Mouse (Mus musculus): Measurements from ENCODE around the gene 4430402I18Rik. TPM values are rescaled to one million over a fixed set of nuclear protein-coding genes. Genes with fewer than 3 reads are reported as not detected.

Gene 4430402I18Rik
- total RNA-seq, 1 experiment = 0.31 TPM

- no peak overlapping the region for H3K4me3 ChIP-seq (ENCODE audit: insufficient read depth in 1 of 2, low read depth in 1 of 2, low read length in 2 of 2, poor library complexity in 1 of 2, severe bottlenecking in 1 of 2)
- no peak overlapping the region for H3K9ac ChIP-seq (ENCODE audit: insufficient read depth, low read depth, low read length, poor library complexity, severe bottlenecking)
- no peaks in the 10 kb centered on the region for H3K36me3 ChIP-seq (ENCODE audit: control insufficient read depth, insufficient read depth, low read length, poor library complexity, severe bottlenecking)
- in situ Hi-C loops (cut with MboI; ENCODE audit: low sequenced_read_pairs in 2 of 2, unreplicated experiment in 2 of 2) = no loop called here
- H3K4me1 ChIP-seq (ENCODE audit: control insufficient read depth in 2 of 2, insufficient read depth in 2 of 2, low read length in 2 of 2, poor library complexity in 1 of 2) = no peaks in the 10 kb centered on the region
- no peak overlapping the region for H3K27ac ChIP-seq (ENCODE audit: insufficient read depth, low read depth, low read length, poor library complexity, severe bottlenecking)
- DNase-seq (ENCODE audit: low read depth, low spot score) = no peak
- TF ChIP-seq MAFK (IDR thresholded peaks at IDR 0.05; ENCODE audit: insufficient read depth, low read depth, low read length) (no peak), ZC3H11A (IDR thresholded peaks at IDR 0.05; ENCODE audit: borderline replicate concordance, low read depth, low read length) (no peak), CHD2 (IDR thresholded peaks at IDR 0.05; ENCODE audit: low read depth, low read length) (no peak), HCFC1 (IDR thresholded peaks at IDR 0.05; ENCODE audit: borderline replicate concordance, insufficient read depth, low read length) (no peak), ZNF384 (IDR thresholded peaks at IDR 0.05; ENCODE audit: low read depth, low read length) (no peak)
- no peaks in the 10 kb centered on the region for H3K9me3 ChIP-seq (ENCODE audit: control insufficient read depth, insufficient read depth, low read depth, low read length)
Observed at GRCm38 (mm10) chr19:28888496-28888895, 79.1 kb downstream of the 4430402I18Rik start.

GRCm38 (mm10) chr19:28883126-28883525 lies 84.5 kb downstream of the 4430402I18Rik start:
- H3K9ac ChIP-seq (ENCODE audit: insufficient read depth, low read depth, low read length, poor library complexity, severe bottlenecking) = no peak overlapping the region
- no peak overlapping the region for H3K27ac ChIP-seq (ENCODE audit: insufficient read depth, low read depth, low read length, poor library complexity, severe bottlenecking)
- no peaks in the 10 kb centered on the region for H3K36me3 ChIP-seq (ENCODE audit: control insufficient read depth, insufficient read depth, low read length, poor library complexity, severe bottlenecking)
- no peak for TF ChIP-seq CHD2 (IDR thresholded peaks at IDR 0.05; ENCODE audit: low read depth, low read length)
- peak; percentile 82 for TF ChIP-seq ZC3H11A (IDR thresholded peaks at IDR 0.05; ENCODE audit: borderline replicate concordance, low read depth, low read length)
- no peaks in the 10 kb centered on the region for H3K9me3 ChIP-seq (ENCODE audit: control insufficient read depth, insufficient read depth, low read depth, low read length)
- H3K4me3 ChIP-seq (ENCODE audit: insufficient read depth in 1 of 2, low read depth in 1 of 2, low read length in 2 of 2, poor library complexity in 1 of 2, severe bottlenecking in 1 of 2) = no peak overlapping the region
- in situ Hi-C loops (cut with MboI; ENCODE audit: low sequenced_read_pairs in 2 of 2, unreplicated experiment in 2 of 2) = loop anchor here in 1 of 2 experiments (5.0 kb wide), 1 partner anchor 106 kb away; no protein-coding TSS in a partner anchor
- DNase-seq (ENCODE audit: low read depth, low spot score) = peak; percentile 59
- no peaks in the 10 kb centered on the region for H3K4me1 ChIP-seq (ENCODE audit: control insufficient read depth in 2 of 2, insufficient read depth in 2 of 2, low read length in 2 of 2, poor library complexity in 1 of 2)

GRCm38 (mm10) chr19:28879476-28879875 lies 88.1 kb downstream of the 4430402I18Rik start:
- Histone ChIP-seq H3K4me1 (ENCODE audit: control insufficient read depth in 2 of 2, insufficient read depth in 2 of 2, low read length in 2 of 2, poor library complexity in 1 of 2) (no peaks in the 10 kb centered on the region), H3K36me3 (ENCODE audit: control insufficient read depth, insufficient read depth, low read length, poor library complexity, severe bottlenecking) (no peaks in the 10 kb centered on the region), H3K4me3 (ENCODE audit: insufficient read depth in 1 of 2, low read depth in 1 of 2, low read length in 2 of 2, poor library complexity in 1 of 2, severe bottlenecking in 1 of 2) (no peak overlapping the region), H3K27ac (ENCODE audit: insufficient read depth, low read depth, low read length, poor library complexity, severe bottlenecking) (no peak overlapping the region), H3K9me3 (ENCODE audit: control insufficient read depth, insufficient read depth, low read depth, low read length) (no peaks in the 10 kb centered on the region), H3K9ac (ENCODE audit: insufficient read depth, low read depth, low read length, poor library complexity, severe bottlenecking) (no peak overlapping the region)
- in situ Hi-C loops (cut with MboI; ENCODE audit: low sequenced_read_pairs in 2 of 2, unreplicated experiment in 2 of 2) = no loop called here
- TF ChIP-seq ZNF384 (IDR thresholded peaks at IDR 0.05; ENCODE audit: low read depth, low read length) (no peak), MAFK (IDR thresholded peaks at IDR 0.05; ENCODE audit: insufficient read depth, low read depth, low read length) (no peak), HCFC1 (IDR thresholded peaks at IDR 0.05; ENCODE audit: borderline replicate concordance, insufficient read depth, low read length) (no peak), CHD2 (IDR thresholded peaks at IDR 0.05; ENCODE audit: low read depth, low read length) (no peak), ZC3H11A (IDR thresholded peaks at IDR 0.05; ENCODE audit: borderline replicate concordance, low read depth, low read length) (no peak)
- no peak for DNase-seq (ENCODE audit: low read depth, low spot score)

- TF ChIP-seq HCFC1 (IDR thresholded peaks at IDR 0.05; ENCODE audit: borderline replicate concordance, insufficient read depth, low read length) (no peak), ZNF384 (IDR thresholded peaks at IDR 0.05; ENCODE audit: low read depth, low read length) (no peak), MAFK (IDR thresholded peaks at IDR 0.05; ENCODE audit: insufficient read depth, low read depth, low read length) (no peak), CHD2 (IDR thresholded peaks at IDR 0.05; ENCODE audit: low read depth, low read length) (no peak), ZC3H11A (IDR thresholded peaks at IDR 0.05; ENCODE audit: borderline replicate concordance, low read depth, low read length) (no peak)
- Histone ChIP-seq H3K9ac (ENCODE audit: insufficient read depth, low read depth, low read length, poor library complexity, severe bottlenecking) (no peak overlapping the region), H3K27ac (ENCODE audit: insufficient read depth, low read depth, low read length, poor library complexity, severe bottlenecking) (no peak overlapping the region), H3K4me3 (ENCODE audit: insufficient read depth in 1 of 2, low read depth in 1 of 2, low read length in 2 of 2, poor library complexity in 1 of 2, severe bottlenecking in 1 of 2) (no peak overlapping the region), H3K4me1 (ENCODE audit: control insufficient read depth in 2 of 2, insufficient read depth in 2 of 2, low read length in 2 of 2, poor library complexity in 1 of 2) (no peaks in the 10 kb centered on the region), H3K9me3 (ENCODE audit: control insufficient read depth, insufficient read depth, low read depth, low read length) (no peaks in the 10 kb centered on the region), H3K36me3 (ENCODE audit: control insufficient read depth, insufficient read depth, low read length, poor library complexity, severe bottlenecking) (no peaks in the 10 kb centered on the region)
- DNase-seq (ENCODE audit: low read depth, low spot score) = no peak
- in situ Hi-C loops (cut with MboI; ENCODE audit: low sequenced_read_pairs in 2 of 2, unreplicated experiment in 2 of 2) = no loop called here
Observed at GRCm38 (mm10) chr19:28870351-28870750, 97.2 kb downstream of the 4430402I18Rik start.

- Histone ChIP-seq H3K27ac (ENCODE audit: insufficient read depth, low read depth, low read length, poor library complexity, severe bottlenecking) (no peak overlapping the region), H3K4me3 (ENCODE audit: insufficient read depth in 1 of 2, low read depth in 1 of 2, low read length in 2 of 2, poor library complexity in 1 of 2, severe bottlenecking in 1 of 2) (no peak overlapping the region), H3K36me3 (ENCODE audit: control insufficient read depth, insufficient read depth, low read length, poor library complexity, severe bottlenecking) (no peaks in the 10 kb centered on the region), H3K4me1 (ENCODE audit: control insufficient read depth in 2 of 2, insufficient read depth in 2 of 2, low read length in 2 of 2, poor library complexity in 1 of 2) (no peaks in the 10 kb centered on the region), H3K9ac (ENCODE audit: insufficient read depth, low read depth, low read length, poor library complexity, severe bottlenecking) (no peak overlapping the region), H3K9me3 (ENCODE audit: control insufficient read depth, insufficient read depth, low read depth, low read length) (no peaks in the 10 kb centered on the region)
- TF ChIP-seq ZC3H11A (IDR thresholded peaks at IDR 0.05; ENCODE audit: borderline replicate concordance, low read depth, low read length) (no peak), ZNF384 (IDR thresholded peaks at IDR 0.05; ENCODE audit: low read depth, low read length) (no peak), HCFC1 (IDR thresholded peaks at IDR 0.05; ENCODE audit: borderline replicate concordance, insufficient read depth, low read length) (no peak), MAFK (IDR thresholded peaks at IDR 0.05; ENCODE audit: insufficient read depth, low read depth, low read length) (no peak), CHD2 (IDR thresholded peaks at IDR 0.05; ENCODE audit: low read depth, low read length) (no peak)
- in situ Hi-C loops (cut with MboI; ENCODE audit: low sequenced_read_pairs in 2 of 2, unreplicated experiment in 2 of 2) = no loop called here
- DNase-seq (ENCODE audit: low read depth, low spot score) = no peak
Observed at GRCm38 (mm10) chr19:28869251-28869855, 98.2 kb downstream of the 4430402I18Rik start.

Measured in ES-E14 (cell line).